Mouse (Mus musculus) WW6 (cell line): Measurements from ENCODE around the gene Inpp4b.

Experiments
- DNase-seq: peaks from one replicate; pipeline ENCODE4 v3.0.0-alpha.2; 2013; ENCODE audit warnings: low read depth, low spot score

Inpp4b gene

DNA sequence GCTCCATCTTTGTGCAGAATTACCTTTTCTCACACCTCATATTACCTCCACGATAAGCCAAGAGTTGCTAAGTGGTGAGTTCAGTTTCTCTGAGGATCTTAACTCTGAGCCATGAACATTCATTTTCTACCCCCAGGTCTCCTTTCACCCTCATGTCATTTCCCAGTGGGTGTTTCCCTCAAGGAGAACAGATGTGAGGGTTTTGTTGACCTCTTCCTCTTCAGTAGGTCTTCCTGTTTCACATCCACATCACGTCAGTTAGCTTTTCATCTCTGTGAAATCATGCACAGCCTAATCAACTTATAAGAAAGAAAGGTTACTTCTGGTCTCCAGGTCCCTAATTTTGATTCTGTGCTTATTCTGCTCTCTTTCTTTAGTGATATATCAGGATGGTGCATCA lies 124.4 kb downstream of the Inpp4b start:
- no peak for DNase-seq

DNA sequence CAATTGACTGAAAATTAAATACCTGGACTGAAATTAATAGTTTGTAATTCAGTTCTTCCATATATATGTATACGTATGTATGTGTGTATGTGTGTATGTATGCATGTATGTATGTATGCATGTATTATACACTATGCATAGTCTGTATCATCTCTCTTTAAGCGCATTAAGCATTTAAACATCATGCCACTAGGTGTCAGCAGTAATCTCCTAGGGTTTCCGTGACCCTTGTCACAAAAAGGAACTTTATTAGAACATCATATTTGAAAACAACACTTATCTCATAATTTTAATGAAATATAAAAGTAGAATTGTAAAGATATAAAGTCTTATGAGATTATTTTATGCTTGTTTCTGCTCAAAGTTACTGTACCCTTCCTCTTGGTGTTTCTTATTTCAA lies 136.3 kb downstream of the Inpp4b start:
- no peak for DNase-seq

DNA sequence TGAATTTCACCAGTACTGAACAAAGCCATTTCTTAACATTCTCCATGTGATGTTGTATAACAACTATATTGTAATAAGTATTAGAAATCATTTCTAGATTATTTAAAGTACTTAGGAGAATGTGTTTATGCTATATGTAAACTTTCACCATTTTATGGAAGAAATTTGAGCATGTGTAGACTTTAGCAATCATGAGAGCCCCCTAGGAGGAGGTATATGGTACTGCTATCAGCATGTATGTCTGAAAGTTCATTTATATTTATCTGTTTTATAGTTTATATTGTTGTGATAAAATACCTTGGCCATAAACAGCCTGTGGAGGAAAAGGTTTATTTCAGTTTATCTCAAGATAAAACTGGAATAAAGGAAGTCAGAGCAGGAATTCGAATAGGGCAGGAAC lies 141.5 kb downstream of the Inpp4b start:
- DNase-seq: no peak

DNA sequence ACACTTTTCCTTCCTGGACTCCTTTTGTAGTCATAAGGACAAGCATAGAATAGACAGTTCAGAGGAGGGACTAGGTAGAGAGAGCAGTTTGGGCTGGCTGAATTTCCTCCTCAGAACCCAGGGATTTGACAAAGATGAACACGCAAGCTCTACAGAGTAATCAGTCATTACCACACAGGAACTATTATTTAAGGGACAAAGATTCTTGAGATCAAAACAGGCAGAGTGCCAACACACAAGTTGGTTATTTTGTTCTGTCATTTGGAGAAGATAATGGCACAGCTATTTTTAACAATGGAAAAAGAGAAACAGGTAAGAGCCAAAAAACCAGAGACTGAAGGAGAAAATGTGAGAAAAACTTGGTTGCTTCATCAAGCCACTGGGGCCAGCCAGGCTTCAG lies 143.3 kb downstream of the Inpp4b start:
- DNase-seq: no peak

DNA sequence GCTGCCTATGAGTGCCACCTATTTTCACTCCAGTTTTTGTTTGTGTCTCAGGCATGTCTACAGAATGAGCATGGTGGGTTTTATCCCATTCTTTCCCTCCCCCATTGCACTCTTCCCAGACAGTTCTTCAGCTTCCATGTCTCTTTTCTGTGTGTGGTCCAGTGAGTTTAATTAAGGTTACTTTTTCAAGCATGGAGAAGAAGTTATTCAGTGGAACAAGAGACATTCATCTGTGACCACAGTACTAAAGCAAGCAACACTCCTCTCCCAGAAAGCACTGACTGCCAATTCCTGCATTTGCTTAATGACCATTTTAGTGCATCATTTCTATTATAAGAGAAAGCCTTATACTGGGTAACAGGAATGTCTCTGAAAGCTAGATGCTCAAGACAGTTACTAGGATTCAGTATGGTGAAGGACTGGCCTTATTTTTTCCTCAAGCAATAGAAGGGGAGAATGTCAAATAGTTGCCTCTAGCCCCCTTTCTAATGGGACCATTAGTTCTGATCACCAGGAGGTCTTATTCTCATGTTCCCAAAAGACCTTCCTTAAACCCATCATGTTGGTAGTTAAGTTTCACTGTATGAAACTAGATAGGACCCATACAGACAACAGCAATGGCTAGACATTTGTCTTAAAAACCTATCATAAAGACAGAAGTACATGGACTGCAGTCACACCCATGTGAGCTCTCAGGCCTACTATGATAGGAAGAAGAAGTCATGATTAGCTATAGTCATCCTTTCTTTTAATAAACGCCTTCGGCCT lies 147.7 kb downstream of the Inpp4b start:
- DNase-seq: no peak

DNA sequence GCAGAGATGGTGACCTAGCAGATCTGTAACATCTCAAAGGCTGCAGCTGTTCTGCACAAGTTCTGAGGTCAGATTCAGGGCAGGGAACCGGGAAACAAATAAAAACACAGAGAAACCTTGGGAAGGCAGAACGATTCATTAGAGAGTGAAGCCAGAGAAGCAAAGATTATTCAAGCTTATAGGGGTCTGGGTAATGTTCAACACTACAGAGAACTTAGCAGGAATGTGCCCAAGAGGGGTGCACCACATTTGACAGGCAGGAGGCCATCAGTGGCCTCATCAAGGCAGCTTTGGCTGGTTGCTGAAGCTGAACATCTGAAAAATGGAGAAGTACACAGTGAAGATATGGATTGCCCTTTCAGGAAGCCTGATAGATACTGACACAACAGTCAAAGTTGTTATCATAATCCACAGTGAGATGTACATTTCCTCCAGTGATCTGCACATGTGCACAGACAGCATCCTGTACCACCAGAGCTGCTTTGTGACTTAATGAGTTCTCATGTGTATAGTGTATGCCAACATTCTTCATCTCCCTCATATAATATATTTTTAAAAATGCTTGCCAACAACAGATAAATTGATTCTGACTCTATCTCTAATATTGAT lies 148.8 kb downstream of the Inpp4b start:
- DNase-seq: no peak

DNA sequence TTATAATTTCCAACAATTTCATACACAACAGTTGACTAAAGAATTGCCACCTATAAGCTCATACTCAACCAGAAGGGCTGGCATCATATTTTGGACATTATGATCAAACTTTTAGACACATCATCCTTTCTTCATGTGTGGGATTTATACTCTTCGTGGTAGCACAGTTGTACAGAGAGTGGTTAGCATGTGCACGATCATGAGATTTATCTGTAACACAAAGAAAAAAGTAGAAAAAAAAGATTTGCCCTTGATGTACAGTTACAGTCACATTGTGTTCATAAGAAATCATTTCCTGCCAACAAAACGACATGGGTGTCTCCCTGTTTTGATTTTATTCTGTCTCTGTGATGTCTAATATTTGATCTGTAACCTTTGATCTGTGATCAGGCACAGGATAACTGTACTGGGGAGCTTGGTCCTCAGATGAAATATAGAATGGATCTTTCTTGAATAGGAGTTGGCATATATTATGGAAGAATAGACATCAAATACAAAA lies 149.4 kb downstream of the Inpp4b start:
- DNase-seq: no peak

DNA sequence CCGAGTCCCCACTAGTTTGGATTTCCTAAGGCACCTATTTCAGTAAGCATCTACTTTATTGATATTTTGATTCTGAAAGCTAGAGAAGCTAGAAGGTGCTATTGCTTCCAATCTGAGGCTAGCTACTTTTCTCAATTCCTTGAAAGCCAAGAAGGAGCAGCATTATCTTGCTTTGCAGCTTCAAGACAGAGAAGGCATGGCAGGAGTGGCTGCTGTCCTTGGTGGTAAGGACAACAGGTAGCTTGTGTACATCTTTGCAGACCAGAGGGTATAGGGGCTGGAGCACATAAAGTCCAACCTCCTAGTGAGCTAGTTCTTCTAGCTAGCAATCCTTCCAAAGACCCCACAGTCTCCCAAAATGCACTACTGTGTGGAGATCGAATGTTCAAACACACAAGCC lies 152.5 kb downstream of the Inpp4b start:
- no peak for DNase-seq

DNA sequence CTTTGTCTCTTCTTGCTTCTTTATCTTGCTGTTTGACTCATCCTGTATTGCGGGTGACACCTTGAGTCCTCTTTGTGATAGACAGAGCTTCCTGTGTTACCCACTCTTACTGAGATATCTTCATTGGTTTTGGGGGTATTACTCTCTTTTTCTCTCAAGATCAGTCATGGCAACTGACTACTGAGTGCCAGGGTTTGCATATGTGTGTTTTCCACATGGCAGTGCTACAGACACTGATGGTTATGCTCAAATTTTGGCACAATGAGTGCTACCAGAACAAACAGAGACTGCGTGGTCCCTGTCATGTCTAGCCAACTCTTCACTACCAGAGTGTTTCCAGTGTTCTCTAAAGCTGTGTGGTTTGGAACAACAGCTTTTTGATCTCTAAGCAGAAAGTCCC lies 155.3 kb downstream of the Inpp4b start:
- no peak for DNase-seq

DNA sequence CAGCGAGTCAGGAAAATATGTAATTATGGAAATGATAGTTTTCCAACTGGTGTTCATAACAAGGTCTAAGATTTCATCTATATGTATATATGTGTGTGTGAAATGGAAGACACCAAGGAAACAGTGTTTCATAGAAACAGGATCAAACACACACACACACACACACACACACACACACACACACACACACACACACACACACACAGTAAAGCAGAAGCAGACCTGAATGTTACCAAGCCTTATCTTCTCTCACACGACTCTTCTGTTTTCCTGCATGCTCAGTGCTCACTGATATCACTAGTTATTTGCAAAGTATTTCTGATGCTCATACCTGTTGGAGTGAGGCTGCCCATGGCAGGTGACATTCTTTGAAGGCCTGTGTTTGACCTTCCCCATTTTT lies 159.9 kb downstream of the Inpp4b start:
- DNase-seq: no peak

DNA sequence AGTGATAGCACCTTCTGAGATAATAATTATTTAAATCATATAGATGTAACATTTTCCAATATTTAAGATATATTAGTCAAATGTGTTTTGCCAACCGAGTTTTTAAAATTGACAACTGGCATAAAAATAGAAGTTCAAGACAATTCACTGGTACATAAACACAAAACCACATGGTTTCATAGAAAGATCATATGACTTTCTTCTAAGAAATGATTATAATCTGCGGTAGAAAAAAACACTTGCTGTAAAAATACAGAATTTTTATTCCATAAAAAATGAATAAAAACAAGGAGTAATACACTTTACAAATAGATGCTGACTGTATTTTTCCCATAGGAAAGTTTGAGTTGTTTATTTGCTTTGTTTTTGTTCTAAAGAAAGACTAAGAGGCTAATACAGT lies 160.6 kb downstream of the Inpp4b start:
- no peak for DNase-seq

DNA sequence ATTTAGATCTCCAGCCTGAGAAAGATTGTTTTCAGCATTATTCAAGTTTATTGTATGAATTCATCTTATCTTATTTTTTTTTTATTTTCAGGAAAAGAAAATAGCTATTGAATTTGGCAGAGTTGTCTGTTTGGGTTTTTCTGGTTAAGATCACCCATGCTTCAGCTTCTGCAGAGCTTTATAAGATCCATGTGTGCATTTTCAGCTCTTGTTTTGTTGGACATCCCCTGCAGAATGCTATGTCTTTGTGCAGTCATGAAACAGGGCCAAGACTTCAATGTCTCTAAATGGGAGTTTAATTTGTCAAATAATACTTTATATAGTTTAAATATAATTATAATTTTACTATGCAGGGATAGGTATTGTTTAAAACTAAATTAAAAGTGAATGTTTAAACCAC lies 170.5 kb downstream of the Inpp4b start:
- no peak for DNase-seq

DNA sequence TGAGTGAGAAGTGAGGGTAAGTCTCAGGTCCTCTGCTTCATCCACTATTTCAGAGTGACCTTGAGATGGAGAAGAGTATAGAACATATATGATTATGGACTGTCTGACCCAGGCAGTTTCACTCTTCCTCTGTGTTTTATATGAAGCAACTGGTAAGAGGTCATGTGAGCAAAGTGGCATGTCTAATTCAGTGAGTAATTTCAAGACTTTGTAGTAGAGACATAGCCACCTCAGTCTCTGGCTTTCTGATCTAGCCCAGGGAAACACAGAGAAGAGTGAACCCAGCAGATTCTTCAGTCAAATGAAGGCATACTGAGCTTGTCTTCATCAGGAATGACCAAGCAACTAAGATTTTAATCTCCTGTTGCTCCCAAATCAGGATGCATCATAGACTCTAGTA lies 172.1 kb downstream of the Inpp4b start:
- no peak for DNase-seq

DNA sequence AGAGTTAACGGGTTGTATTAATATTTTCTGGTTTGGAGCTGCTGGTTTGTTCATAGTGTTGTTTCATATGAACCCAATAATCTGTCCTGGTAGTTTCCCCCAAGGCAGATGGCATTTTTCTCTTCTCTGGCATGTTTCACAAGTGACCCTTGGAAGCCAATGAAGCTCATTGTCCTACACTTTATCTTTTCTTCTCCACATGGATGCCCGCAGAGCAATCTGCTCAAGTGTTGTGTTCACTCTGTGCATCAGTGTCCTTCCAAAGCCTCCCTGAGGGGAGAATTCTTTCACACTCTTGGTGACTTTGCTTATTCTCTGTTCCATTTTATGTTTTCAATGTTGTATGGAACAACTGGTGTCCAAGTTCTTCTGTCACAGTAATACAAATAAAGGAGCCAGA lies 179.7 kb downstream of the Inpp4b start:
- no peak for DNase-seq

DNA sequence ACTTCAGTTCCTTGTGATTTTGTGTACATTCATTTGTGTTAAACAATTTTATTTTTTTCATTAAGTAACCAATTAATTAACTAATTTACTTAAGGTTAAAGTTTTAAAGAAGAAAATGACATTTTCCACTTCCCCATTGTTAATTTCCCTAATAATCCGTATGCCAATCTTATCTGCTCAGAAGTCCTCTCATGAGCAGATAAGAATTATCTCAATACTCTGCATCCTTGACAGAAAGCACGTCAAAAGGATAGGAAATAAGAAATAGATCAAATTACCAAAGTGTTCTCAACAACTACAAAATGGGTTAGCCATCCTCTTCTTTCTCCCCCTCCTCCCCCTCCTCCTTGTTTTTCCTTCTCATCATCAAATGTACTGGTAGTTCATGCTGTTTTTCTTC lies 182.2 kb downstream of the Inpp4b start:
- no peak for DNase-seq

DNA sequence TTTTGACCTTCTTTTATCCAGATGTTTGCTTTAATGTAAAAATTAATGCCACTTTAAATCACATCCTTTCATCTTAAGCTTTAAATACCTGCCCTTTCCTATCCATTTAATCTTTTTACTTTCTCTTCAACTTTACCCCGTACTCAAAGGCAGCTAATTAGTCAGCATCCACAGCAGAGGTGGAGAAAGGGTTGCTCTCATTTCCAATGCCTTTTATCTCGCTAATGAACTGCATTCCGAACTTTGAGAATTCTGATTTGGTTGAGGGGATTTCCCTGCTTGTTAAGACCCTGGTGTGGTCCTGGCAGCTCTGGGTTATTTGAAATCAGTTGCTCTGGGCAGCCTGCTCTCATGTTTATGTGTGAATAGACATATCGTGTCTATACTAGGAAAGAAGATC lies 185.3 kb downstream of the Inpp4b start:
- no peak for DNase-seq

DNA sequence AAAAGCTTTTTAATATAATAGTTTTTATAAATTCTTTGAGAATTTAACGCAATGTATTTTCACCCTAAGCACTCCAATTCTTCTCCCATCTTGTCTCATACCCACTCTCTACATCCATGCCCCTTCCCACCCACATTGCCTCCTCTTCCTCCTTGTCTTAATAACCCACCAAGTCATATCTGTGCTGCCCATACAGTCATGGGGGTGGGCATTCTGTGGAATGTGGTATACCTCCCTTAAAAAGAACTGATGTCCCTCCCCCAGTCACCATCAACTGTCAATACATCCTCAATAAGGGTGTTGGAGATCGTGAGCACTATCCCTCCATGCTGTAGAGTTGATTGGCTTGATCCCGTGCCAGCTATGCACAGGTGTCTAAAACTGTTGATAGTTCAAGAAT lies 196.0 kb downstream of the Inpp4b start:
- DNase-seq: no peak

DNA sequence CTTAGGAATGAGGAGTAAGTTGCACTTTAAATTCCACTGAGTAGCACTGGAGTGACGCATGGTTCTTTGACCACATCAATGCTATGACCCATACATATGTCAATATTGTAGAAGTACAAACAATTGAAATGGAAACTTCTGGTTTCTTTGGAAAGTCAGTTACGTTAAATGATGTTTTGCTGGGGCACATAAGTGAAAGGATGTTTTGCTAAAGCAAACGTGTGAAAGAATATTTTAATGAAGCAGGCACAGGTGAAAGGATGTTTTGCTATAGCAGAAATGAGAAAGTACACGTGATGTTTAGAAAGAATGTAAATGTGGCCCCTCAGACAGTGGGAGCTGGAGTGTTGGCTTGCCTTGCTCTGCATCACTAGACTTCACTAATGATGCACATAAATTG lies 216.2 kb downstream of the Inpp4b start:
- no peak for DNase-seq

DNA sequence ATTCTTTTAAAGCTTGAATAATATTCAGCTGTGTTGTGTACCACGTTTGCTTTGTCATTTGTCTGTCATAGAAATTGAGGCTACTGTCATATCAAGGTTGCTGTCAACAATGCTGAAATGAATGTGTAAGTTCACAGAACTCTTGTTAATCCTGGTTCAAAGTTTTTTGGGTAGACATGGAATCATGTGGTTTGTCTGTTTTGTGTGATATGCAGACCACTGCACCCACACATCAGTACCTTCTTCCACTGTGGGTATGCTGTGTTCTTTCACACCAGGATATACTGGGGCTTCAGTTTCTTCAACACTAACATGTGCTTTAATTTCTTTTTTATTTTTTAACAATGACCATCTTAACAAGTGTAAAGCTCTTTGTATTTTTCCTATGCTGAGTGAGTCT lies 220.0 kb downstream of the Inpp4b start:
- no peak for DNase-seq

DNA sequence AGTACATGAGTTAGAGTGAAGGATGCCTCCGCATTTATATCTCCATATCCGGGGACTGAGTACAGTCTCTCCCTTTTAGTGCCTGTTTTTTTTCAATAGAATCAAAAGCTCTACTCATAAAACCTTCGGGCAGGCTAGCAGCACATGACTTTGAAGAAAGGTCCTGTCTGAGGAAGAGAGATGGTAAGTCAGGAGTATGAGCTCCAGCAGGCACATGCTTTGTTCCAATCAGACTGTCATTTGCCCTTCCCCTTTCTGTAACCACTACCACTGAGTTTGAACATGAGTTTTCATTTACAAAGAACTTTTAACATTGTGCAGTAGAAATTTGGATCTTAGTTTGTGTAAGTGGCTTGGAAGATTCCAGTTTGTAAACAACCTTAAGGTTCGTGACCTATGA lies 223.1 kb downstream of the Inpp4b start:
- DNase-seq: no peak

DNA sequence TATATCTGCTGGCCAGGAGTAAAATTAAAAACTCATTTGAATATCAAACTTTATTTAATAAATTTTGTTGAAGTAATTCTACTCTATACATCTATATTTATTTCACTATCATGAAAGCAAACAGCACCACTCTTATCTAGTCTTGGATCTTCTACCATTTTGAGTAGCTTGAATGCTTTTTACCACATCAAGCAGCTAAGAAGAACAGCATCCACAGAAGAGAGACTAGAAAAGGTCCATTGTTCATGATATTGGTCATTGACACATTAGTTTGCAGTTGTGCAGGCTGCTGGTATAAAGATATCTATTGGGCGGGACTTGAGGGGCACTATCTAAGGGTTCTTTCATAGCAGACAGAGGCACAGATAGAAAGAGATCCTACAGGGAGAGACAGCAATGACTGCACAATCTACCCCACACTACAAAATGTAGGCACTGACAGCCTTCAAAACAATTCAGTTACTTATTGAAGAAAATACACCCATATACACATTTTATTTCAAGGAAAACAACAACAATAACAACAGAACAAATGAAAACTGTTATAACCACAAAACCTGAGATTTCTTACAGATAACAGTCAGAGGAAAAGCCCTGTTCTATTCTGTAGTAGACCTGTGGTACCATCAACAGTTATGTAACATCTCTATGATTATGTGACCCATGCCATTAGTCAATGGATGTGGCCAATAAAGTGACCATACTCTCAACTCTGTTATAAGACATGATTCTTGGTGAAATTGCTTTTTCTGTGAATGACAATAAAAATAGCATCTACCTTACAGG lies 230.2 kb downstream of the Inpp4b start:
- no peak for DNase-seq

DNA sequence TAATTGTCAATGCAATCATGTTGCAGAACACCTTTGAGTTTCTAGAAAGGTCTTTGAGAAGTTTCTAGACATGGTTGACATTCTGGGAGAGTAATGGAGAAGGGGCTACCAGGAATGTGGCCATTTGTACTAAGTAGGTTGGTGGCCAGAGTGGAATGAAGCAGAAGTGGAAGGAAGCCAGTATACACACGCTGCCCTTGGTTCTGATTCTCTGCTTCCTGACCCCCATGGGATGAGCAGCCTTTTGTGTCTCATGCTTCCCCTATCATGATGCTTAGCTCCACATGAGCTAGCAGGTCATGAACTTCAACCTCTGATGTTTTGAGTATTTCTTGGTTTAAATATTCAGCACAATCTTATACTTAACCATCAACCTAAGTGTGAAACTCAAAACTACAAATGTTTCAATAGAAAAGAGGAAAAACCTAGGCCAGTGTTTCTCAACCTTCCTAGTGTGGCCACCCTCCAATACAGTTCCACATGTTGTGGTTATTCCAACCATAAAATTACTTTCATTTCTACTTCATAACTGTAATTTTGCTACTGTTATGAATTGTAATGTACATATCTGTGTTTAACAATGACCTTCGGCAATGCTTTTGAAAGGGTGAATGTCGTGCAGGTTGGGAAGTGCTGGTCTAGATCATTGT lies 233.0 kb downstream of the Inpp4b start:
- no peak for DNase-seq
